Mouse (Mus musculus): ENCODE measurements around the gene Sp3.

DNA sequence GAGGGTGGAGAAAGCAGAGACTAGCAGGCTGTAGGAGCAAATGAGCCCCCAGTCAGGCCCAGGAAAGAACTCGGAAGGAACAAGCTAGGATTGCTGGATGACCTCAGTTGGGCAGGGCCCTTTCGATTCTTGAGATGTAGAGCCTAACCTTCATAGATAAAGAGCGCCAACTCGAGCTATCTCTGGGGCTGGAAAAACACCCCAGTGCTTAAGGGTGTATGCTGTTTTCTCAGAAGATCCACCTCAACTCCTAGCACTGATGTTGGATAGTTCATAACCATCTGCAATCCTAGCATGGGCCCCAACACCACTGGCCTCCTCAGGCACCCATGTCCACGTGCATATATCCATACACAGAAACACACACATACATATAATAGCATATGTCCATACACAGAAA, 21.7 kb upstream of the Sp3 start:
- TF ChIP-seq CTCF (IDR thresholded peaks at IDR 0.05; ENCODE audit: extremely low read depth, insufficient read depth, low read length) (no peak), POLR2A (IDR thresholded peaks at IDR 0.05; ENCODE audit: extremely low read depth, insufficient read depth, low read length) (no peak)

All from cortical plate, adult 2 months (tissue).